Mouse (Mus musculus) left cerebral cortex, adult 2 months (tissue): ENCODE measurements at regions not wholly inside any gene's neighbourhood (a gene's known extent, or its start where the extent isn't known, plus 50 kb on each side); places are given as distances from the start of the nearest gene placed in this dataset.
A peak's percentile ranks its signal among the peaks of the same experiment; 100 is the strongest.
"Not testable (repeated sequence)": the region's sequence is repeated elsewhere in the genome, so short reads cannot be mapped to it uniquely, and the experiment has no call there.

ENCODE experiments used
- DNase-seq, 2 experiments: peaks; one replicate each; pipeline ENCODE4 v3.0.0; 2021 to 2022; ENCODE audit warnings: low spot score in 2 of 2, mixed read lengths in 1 of 2; ENCODE audit errors: extremely low spot score in 1 of 2
- H3K27ac ChIP-seq: fragments of 200-600 bp; 2 replicates; pipeline ENCODE4 v1.8.1; 2022
- H3K4me3 ChIP-seq: fragments of 200-600 bp; 2 replicates; pipeline ENCODE4 v1.8.1; 2022
- CTCF ChIP-seq: fragments of 200-600 bp; IDR thresholded peaks from 2 replicates; pipeline ENCODE4 v1.8.1; 2022; ENCODE audit warnings: antibody characterized with exemption, mild to moderate bottlenecking, moderate library complexity
- intact Hi-C: fragments of 180-260 bp; cut with DNase I; formaldehyde crosslinking; loops from one replicate; pipeline ENCODE4 v1.15.1; 2025

DNA sequence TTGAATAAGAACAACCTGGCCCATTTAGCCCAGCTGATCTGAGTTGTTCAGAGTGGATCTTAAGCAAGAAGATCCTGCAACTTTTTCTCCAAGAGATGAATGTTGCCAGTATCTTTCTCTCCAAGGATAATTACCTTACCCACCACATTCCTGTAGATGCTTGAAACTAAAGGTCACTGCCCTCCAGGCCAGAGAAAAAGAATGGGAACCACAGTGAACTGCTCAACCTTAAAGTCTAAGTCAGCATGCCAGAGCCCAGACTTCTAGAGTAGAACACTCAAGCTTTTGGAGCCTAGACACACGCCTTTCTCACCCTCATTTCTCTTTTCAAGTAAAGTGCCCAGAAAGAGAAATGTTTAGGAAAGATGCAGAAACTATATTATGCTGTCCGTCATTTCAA is 166.5 kb upstream of the Tsc22d2 start:
- no peak for DNase-seq
- intact Hi-C loops = no loop called here
- Histone ChIP-seq H3K4me3 (no peak overlapping the region), H3K27ac (no peak overlapping the region)
- TF ChIP-seq CTCF = no peak

DNA sequence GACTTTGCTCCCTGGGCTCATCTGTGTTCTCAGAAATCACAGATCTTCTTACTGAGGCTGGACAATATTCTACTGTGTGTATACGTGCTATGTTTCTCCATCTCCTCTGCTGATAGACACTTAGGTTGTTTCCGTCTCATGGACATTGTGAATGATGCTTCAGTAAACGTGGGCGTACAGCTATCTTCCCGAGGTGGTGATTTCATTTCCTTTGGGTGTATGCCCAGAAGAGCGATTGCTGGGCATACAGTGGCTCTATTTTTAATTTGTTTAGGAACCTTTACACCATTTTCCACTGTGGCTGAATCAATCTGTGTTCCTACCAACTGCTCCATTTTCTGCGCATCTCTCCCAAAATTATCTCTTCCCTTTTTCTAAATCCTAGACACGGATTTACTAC is 160.6 kb upstream of the Tsc22d2 start:
- no peak overlapping the region for H3K4me3 ChIP-seq
- no peak for TF ChIP-seq CTCF
- intact Hi-C loops = loop anchor here (2.0 to 5.0 kb wide), 2 partner anchors 87 to 161 kb away; partner anchors contain the start of gene Tsc22d2
- no peak overlapping the region for H3K27ac ChIP-seq
- peak; percentile 10 to 35 for DNase-seq

DNA sequence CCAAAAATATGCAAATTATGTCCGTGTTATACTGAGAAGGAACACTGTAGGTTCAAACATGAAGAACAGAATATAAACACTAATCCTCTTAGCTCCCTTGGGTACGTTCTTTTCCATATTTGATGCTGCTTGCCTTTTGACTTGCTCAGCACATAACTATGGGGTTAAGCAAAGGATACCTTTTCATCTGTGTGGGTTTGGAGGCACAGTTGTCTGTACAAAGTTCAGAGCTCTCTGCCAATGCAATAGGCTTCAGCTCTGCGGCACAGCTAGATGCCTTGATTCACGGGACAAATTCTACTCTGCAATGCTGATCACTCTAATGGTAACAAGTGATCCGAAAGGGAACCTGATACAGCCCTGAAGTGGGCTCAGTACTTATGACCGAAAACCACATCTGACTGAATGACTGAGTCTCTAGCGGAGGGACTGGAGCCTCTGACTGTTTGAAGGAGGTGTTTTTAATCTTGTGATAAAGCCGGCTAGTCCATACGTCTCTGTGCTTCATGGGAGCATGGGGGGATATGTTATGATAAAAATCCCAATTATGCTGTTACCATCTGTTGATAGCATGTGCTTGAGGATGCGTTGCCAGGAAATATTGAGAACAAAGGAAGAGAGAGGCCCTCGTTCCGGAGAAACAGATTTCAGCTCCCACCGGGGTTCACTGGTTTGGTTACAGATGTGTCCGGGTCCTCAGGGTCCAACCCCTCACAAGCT is 146.7 kb upstream of the Tsc22d2 start:
- no peak for TF ChIP-seq CTCF
- H3K4me3 ChIP-seq = no peak overlapping the region
- intact Hi-C loops = no loop called here
- DNase-seq = no peak
- H3K27ac ChIP-seq = no peak overlapping the region

DNA sequence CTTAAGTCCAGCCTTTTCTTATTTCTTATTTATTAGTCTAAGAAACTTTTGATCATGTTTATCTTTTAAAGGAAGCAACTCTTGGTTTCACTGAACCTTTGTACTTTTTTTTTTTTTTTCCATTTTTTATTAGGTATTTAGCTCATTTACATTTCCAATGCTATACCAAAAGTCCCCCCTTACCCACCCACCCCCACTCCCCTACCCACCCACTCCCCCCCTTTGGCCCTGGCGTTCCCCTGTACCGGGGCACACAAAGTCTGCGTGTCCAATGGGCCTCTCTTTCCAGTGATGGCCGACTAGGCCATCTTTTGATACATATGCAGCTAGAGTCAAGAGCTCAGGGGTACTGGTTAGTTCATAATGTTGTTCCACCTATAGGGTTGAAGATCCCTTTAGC is 143.1 kb upstream of the Tsc22d2 start:
- H3K4me3 ChIP-seq, intact Hi-C loops, DNase-seq, H3K27ac ChIP-seq: not testable (repeated sequence)

DNA sequence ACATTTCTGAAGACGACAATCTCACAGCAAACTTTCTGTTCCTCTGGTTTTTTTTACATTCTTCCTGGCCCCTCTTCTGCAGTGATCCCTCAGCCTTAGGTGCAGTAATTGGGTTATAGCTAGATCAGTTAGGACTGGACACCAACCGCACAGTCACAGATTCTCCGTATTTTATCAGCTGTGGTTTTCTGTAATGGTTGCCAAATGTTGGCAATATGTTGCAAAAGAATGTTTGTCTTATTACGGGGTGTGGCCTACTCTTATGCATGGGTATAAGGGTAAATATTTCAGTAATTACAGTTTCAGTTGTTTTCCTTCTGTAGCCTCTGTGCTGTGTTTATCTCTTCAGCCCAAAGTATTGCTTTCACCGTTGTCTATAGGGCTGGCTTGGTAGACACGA is 133.2 kb upstream of the Tsc22d2 start:
- Histone ChIP-seq H3K27ac (no peak overlapping the region), H3K4me3 (no peak overlapping the region)
- intact Hi-C loops = no loop called here
- TF ChIP-seq CTCF = no peak
- no peak for DNase-seq

DNA sequence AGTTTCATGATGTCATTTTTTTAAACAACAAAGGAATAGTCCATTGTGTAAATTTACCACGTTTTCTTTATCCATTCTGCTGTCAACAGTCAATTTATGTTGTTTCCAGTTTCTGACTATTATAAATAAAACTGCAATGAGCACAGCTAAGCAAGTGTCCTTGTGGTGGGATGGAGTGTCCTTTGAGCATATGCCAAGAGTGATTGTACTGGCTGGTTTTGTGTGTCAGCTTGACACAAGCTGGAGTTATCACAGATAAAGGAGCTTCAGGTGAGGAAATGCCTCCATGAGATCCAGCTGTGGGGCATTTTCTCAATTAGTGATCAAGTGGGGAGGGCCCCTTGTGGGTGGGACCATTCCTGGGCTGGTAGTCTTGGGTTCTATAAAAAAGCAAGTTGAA is 130.1 kb upstream of the Tsc22d2 start:
- DNase-seq, intact Hi-C loops, H3K4me3 ChIP-seq, H3K27ac ChIP-seq: not testable (repeated sequence)

DNA sequence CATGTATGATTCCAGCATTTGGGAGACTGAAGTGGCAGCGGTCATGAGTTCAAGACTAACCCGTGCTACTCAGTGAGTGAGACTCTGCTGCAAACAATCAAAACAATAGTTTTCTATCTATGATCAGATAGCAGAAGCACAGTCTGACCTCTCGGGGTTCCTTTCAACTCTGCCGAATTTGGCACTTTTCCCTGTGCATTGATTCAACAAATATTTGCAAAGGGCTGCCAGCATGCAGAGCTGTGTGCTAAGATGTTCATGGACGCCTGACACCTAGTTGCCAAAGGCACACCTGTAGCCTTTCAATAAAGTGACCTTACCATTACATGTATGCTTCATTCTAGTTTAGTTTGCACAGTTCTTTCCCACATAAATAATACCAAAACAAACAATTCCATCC is 118.7 kb upstream of the Tsc22d2 start:
- DNase-seq = no peak
- Histone ChIP-seq H3K4me3 (no peak overlapping the region), H3K27ac (no peak overlapping the region)
- no peak for TF ChIP-seq CTCF
- intact Hi-C loops = no loop called here

DNA sequence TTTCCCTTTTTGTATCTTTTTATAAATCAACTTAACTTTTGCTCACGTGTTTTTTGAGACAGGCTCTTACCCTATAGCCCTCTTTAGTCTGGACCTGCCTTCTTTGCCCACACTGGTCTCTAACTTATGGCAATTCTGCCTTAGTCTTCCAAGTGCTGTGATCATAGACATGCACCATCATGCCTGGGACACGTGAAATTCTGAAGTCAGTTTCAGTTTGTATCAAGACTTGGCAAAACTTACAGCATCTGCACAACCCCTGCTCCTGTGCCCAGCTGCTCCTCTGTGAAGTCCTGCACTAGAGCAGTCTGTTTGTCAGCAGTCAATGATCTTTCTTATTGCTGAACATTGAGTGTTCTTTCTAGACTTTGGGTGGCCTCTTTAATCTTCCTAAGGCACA is 114.3 kb upstream of the Tsc22d2 start:
- Histone ChIP-seq H3K4me3 (no peak overlapping the region), H3K27ac (no peak overlapping the region)
- intact Hi-C loops = no loop called here
- DNase-seq = no peak
- no peak for TF ChIP-seq CTCF

DNA sequence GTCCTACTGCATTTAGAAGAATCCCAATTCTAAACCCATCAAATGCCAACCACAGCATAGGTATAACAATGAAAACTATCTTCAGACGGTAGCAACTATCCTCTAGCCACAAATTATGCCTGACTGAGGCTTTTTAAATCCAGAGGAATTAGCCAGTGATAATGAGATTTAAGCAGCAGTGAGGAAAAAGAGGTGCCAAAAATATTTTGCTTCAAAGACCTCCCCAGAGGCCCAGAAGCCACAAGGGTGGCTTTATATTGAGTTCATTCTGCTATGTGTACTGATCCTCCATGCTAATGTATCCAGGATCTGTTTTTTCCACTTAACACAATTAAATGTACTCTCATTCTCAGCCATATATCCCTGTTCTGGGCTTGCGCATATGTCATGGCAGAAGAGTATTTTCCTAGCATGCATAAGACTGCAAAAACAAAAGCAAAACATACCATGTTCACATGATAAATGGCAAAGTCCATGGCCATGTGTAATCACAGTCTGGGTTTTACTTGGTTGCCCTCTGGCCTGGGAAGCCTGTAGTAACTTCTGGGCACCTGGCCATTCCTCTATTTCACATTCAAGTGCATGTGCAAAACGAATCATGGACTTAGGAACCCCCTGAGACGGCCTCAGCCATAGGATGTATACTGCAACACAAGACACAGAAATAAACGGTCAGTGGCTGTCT is 113.6 kb upstream of the Tsc22d2 start:
- no peak overlapping the region for H3K27ac ChIP-seq
- intact Hi-C loops = no loop called here
- no peak for TF ChIP-seq CTCF
- DNase-seq = no peak
- no peak overlapping the region for H3K4me3 ChIP-seq

DNA sequence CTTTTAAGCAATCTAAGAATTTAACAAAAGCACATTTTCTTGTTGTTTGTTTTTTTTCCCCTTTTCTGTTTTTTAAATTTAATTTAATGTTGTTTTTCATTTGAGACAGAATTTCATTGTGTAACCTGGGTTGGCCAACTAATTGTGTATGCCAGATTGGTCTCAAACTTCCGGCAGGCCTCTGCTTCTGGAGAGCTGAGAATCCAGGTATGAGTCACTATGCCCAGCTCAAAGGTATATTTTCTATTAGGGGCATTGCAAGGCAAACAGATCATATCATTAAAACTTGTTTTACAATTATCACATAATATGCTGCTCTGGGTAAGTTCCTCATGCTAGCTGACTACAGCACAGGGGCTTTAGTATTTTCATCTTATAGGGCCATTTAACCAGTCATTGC is 112.2 kb upstream of the Tsc22d2 start:
- no peak for TF ChIP-seq CTCF
- no peak for DNase-seq
- no peak overlapping the region for H3K27ac ChIP-seq
- intact Hi-C loops = no loop called here
- no peak overlapping the region for H3K4me3 ChIP-seq

DNA sequence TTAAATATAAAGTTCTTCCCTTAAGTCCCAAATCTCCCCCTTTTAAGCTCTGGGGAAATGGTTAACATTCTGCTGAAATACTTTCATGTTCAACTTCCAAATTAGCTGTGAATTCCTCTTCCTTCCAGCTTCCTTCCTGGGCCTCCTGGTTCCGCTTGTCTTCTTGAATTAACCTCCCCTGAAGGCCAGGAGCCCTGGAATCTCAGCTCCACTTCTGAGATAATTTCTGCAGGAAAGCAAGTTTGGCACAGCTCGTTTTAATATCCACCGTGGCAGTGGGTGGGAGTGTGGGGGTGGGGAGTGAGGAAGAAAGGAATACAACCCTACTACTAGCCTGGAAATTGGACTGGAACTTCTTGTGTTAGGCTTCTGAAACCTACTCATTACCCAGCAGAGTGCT is 110.8 kb upstream of the Tsc22d2 start:
- intact Hi-C loops = no loop called here
- DNase-seq = no peak
- H3K4me3 ChIP-seq = no peak overlapping the region
- TF ChIP-seq CTCF = no peak
- H3K27ac ChIP-seq = no peak overlapping the region

DNA sequence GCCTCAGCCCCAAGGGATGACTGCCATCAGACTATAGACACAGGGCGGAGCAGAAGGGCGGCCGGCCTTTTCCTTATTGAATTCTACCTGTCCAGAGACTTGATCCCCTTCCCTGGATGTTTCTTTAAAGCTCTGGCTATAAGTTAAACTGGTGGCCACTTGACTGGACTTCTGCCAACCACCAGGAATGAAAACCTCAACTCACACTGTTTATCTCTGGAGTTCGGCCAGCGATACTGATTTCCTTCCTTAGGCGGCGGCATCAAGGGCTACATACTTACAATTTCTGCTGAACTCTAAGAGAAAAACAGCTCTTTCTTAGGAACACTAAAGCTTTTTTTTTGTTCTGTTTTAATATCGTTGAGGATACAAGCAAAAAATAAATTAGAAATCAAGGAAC is 104.9 kb upstream of the Tsc22d2 start:
- H3K27ac ChIP-seq = no peak overlapping the region
- no peak overlapping the region for H3K4me3 ChIP-seq
- TF ChIP-seq CTCF = no peak
- no peak for DNase-seq
- intact Hi-C loops = no loop called here

DNA sequence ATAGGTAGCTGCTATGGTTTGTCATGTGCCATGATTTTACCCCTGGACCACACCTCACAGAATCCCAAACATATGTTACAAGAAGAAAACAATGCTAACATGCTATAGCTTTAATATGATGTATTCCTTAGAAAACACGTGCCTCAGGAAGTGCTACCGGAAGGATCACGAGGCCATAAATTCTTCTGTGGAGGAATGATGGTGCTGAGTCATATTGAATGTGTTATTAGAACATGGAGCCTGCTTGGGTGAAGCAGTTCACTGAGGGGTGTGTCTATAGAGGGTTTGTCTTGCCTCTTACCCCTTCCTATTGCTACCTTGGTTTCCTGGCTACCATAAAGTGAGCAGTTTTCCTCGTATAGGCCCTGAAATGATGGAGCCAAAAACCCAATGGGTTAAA is 104.1 kb upstream of the Tsc22d2 start:
- no peak for TF ChIP-seq CTCF
- Histone ChIP-seq H3K27ac (no peak overlapping the region), H3K4me3 (no peak overlapping the region)
- intact Hi-C loops = no loop called here
- no peak for DNase-seq
